Mouse (Mus musculus): ENCODE data around the gene Slc12a4.

DNA sequence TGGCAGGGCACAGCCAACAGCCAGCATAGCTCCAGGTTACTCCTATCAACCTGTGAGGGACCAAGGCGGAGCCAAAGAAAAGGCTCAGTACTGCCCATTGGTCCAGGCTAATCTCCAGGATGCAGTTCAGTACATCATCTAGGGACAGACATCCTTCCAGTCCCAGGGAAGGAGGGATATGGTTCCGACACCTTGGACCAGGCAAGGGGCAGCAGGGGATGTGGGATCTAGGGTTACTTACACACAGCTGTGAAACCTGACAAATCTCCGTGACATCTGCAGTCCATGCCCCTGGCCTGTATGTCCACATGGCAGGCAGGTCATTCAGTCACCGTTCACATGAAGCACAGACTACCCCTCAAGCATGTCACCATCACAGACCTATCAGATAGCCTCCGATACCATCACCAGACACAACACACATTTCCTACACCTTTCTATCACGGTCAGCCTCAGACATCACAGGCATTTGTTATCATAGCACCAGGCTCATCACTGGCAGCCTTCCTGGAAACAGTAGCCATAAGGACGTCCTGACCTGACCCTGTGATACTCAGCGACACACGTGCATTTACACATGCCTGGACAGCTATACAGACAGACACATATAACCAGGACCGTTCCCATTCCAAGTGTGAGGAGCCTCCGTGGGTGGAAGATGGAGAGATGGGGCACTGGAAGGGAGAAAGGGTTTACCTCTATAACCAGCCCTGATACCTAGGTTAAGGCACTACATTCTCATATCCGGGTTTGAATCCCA is 1.2 kb downstream of the Slc12a4 start:
- TF ChIP-seq POLR2AphosphoS5 (IDR thresholded peaks at IDR 0.05; ENCODE audit: insufficient replicate concordance, low read depth, low read length) (no peak), GATA1 (IDR thresholded peaks at IDR 0.05; ENCODE audit: borderline replicate concordance, low read length) (no peak)
